Mouse (Mus musculus) brain, embryonic 18.5 days (tissue): ENCODE results near the gene Iqsec1.
"Not testable (repeated sequence)": the region's sequence is repeated elsewhere in the genome, so short reads cannot be mapped to it uniquely, and the experiment has no call there.

Source experiments
- DNase-seq: peaks from one replicate; pipeline ENCODE4 v3.0.0-alpha.2; 2012; ENCODE audit warnings: low read depth, low spot score

Iqsec1 gene

GRCm38 (mm10) chr6:90661029-90661399, 327.5 kb downstream of the Iqsec1 start:
- no peak for DNase-seq

GRCm38 (mm10) chr6:90660398-90661028, 328.0 kb downstream of the Iqsec1 start:
- no peak for DNase-seq

- no peak for DNase-seq
These were observed 328.6 kb downstream of the Iqsec1 start for GRCm38 (mm10) chr6:90659913-90660312.

GRCm38 (mm10) chr6:90656344-90656850, 332.1 kb downstream of the Iqsec1 start:
- DNase-seq: not testable (repeated sequence)

- DNase-seq: no peak
These were observed 334.7 kb downstream of the Iqsec1 start for GRCm38 (mm10) chr6:90653736-90654135.

- no peak for DNase-seq
These were observed 337.9 kb downstream of the Iqsec1 start for GRCm38 (mm10) chr6:90650634-90651033.

- no peak for DNase-seq
These were observed 339.2 kb downstream of the Iqsec1 start for GRCm38 (mm10) chr6:90649279-90649678.

GRCm38 (mm10) chr6:90648391-90648790, 340.1 kb downstream of the Iqsec1 start:
- DNase-seq: no peak

- no peak for DNase-seq
These were observed 343.5 kb downstream of the Iqsec1 start for GRCm38 (mm10) chr6:90644965-90645364.

- no peak for DNase-seq
These were observed 345.4 kb downstream of the Iqsec1 start for GRCm38 (mm10) chr6:90643057-90643456.

- no peak for DNase-seq
These were observed 352.9 kb downstream of the Iqsec1 start for GRCm38 (mm10) chr6:90635611-90636010.

GRCm38 (mm10) chr6:90635081-90635480, 353.4 kb downstream of the Iqsec1 start:
- no peak for DNase-seq

- DNase-seq: not testable (repeated sequence)
These were observed 356.0 kb downstream of the Iqsec1 start for GRCm38 (mm10) chr6:90632526-90632925.

GRCm38 (mm10) chr6:90630427-90630826, 358.1 kb downstream of the Iqsec1 start:
- no peak for DNase-seq

GRCm38 (mm10) chr6:90629506-90629905, 359.0 kb downstream of the Iqsec1 start:
- DNase-seq: no peak

- DNase-seq: no peak
These were observed 360.9 kb downstream of the Iqsec1 start for GRCm38 (mm10) chr6:90627556-90627955.

- no peak for DNase-seq
These were observed 363.1 kb downstream of the Iqsec1 start for GRCm38 (mm10) chr6:90625207-90625994.

GRCm38 (mm10) chr6:90624733-90625132, 363.8 kb downstream of the Iqsec1 start:
- DNase-seq: no peak

- DNase-seq: no peak
These were observed 364.3 kb downstream of the Iqsec1 start for GRCm38 (mm10) chr6:90624184-90624583.

GRCm38 (mm10) chr6:90623456-90623836, 365.0 kb downstream of the Iqsec1 start:
- no peak for DNase-seq

GRCm38 (mm10) chr6:90622758-90623455, 365.6 kb downstream of the Iqsec1 start:
- no peak for DNase-seq

- no peak for DNase-seq
These were observed 366.9 kb downstream of the Iqsec1 start for GRCm38 (mm10) chr6:90621584-90621890.
